Mouse (Mus musculus): ENCODE measurements around the gene Kdm6b. TPM values are rescaled to one million over a fixed set of nuclear protein-coding genes. Genes with fewer than 3 reads are reported as not detected.

Kdm6b gene
- polyA plus RNA-seq, 1 experiment from 2014 or later: 26.5 TPM

DNA sequence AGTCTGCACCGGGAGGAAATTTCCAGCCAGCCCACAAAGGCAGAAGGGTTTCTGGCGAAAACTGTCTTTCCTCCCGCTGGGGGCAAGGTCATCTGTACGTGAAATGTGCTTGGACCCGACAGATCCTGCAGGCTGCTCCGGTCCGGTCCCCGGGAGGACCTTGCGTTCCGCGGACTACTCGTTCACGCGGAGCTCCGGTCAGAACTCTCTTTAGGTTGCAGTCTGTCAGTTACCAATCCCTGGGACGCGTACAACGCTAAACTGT, 3.5 kb downstream of the Kdm6b start:
- peak overlapping the region; percentile 82 for H3K9ac ChIP-seq
- WGBS: under 1% methylated on average over 18 of the region's 18 CpGs
- peak overlapping the region; percentile 98 for H3K27ac ChIP-seq
- H3K4me1 ChIP-seq: peaks cover 42% of the 10 kb centered on the region
- no peak for ATAC-seq (ENCODE audit: insufficient read depth, low FRiP score, low read depth)
- H3K9me3 ChIP-seq: no peaks in the 10 kb centered on the region
- no peaks in the 10 kb centered on the region for H3K27me3 ChIP-seq (replicated peaks)
- peak overlapping the region; percentile 93 for H3K4me2 ChIP-seq
- peaks cover 28% of the 10 kb centered on the region for H3K36me3 ChIP-seq
- peak overlapping the region; percentile 68 for H3K4me3 ChIP-seq (replicated peaks)

DNA sequence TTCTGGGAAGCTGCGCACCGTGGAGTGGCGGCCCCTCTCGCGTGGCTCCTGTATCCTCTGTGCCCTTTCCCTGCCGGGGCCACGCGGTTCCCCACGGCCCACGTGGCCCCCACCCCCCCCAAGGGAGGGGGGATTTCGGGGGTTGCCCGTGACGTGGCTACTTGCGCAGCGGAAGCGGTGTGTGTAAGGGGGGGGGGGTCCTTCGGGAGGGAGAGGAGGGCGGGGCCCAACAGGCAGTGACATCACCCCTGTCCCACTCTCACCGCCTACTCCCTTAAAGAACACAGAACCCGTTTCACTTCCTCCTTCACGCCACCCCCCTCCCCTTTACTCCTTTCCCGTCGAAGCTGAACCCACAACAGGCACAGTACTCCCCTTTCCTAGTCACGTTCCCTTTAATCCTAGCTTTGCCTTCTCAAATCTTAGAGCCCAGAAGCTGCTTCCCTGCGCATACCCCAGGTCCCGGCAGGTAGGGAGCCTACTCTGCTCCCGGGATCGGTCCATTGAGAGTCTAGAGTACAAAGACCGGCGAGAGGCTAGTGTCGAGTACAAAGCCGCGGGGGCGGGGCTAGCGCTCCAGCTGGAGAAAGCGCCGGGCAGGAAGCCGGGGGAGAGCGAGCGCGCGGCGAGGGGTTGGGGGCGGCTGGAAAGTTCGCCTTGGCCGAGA, 4.0 kb downstream of the Kdm6b start:
- H3K27ac ChIP-seq: peak overlapping the region; percentile 98
- no peaks in the 10 kb centered on the region for H3K9me3 ChIP-seq
- WGBS: under 1% methylated on average over 44 of the region's 46 CpGs
- ATAC-seq (ENCODE audit: insufficient read depth, low FRiP score, low read depth): peak; percentile 57
- peak overlapping the region; percentile 68 for H3K4me3 ChIP-seq (replicated peaks)
- H3K4me1 ChIP-seq: peaks cover 37% of the 10 kb centered on the region
- H3K36me3 ChIP-seq: peaks cover 32% of the 10 kb centered on the region
- H3K27me3 ChIP-seq (replicated peaks): no peaks in the 10 kb centered on the region
- peak overlapping the region; percentile 82 for H3K9ac ChIP-seq
- H3K4me2 ChIP-seq: peak overlapping the region; percentile 93

DNA sequence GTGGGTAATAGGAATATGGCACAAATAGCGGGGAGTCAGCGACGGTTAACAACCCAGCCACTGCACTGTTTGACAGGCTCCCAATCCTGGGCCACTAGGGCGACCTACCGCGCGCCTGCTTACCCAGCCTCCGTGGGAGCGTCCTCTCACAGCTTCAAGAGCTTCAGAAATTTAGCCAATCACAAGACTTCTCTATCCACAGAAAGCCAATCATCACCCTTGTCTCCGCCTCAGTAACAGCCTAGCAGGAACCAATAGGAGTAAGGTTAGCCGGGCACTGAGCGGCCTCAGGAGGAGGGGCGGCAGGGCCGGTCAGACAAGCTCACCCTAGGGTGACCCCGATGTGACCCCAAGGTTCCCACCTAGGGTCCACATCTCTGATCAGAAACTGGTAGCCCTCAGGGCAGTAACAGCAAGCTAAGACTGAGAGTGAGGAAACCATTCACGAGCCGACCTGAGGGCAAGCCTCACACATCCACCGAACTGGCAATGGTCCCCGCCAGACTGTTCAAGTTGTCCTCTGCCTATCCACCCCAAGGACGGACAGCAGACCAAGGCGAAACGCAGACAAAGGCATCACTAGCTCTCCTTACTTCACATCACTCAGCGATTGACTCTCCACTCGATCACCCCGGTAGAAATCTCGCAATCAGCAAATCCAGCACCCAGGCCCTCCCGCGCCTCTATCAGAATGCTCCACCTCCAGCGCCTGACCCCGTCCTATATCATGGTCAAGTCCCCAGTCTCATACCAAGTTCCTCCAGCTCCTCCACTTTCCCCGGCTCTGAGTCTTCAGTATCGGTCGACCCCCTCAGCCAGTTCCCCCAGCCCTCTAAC, 4.7 kb downstream of the Kdm6b start:
- H3K27ac ChIP-seq: peak overlapping the region; percentile 98
- WGBS: under 1% methylated on average over 33 of the region's 33 CpGs
- peak; percentile 74 for ATAC-seq (ENCODE audit: insufficient read depth, low FRiP score, low read depth)
- peak overlapping the region; percentile 93 for H3K4me2 ChIP-seq
- peak overlapping the region; percentile 68 for H3K4me3 ChIP-seq (replicated peaks)
- peaks cover 30% of the 10 kb centered on the region for H3K4me1 ChIP-seq
- no peaks in the 10 kb centered on the region for H3K27me3 ChIP-seq (replicated peaks)
- H3K9ac ChIP-seq: peak overlapping the region; percentile 82
- H3K36me3 ChIP-seq: peaks cover 40% of the 10 kb centered on the region
- H3K9me3 ChIP-seq: no peaks in the 10 kb centered on the region

DNA sequence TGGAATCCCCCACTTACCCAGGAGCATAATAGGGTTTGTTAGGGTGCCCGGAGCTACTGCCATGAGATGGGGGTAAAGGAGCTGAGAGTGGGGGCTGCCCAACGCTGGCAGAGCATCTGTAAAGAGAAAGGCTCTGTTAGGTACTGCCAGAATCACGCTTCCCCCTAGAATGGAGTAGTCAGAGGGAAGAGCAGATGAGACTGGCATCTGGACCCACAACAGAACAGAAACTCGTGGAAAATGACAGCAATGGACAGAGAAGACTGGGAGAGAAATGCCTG, 5.8 kb downstream of the Kdm6b start:
- Histone ChIP-seq H3K27me3 (replicated peaks) (no peaks in the 10 kb centered on the region), H3K4me3 (replicated peaks) (no peak overlapping the region), H3K27ac (no peak overlapping the region), H3K36me3 (peaks cover 46% of the 10 kb centered on the region), H3K4me1 (peaks cover 19% of the 10 kb centered on the region), H3K9ac (no peak overlapping the region), H3K4me2 (peak overlapping the region; percentile 93; the same call in 1 of the 2 replicates), H3K9me3 (no peaks in the 10 kb centered on the region)
- WGBS: 77% methylated on average over 4 of the region's 4 CpGs
- ATAC-seq (ENCODE audit: insufficient read depth, low FRiP score, low read depth): no peak

DNA sequence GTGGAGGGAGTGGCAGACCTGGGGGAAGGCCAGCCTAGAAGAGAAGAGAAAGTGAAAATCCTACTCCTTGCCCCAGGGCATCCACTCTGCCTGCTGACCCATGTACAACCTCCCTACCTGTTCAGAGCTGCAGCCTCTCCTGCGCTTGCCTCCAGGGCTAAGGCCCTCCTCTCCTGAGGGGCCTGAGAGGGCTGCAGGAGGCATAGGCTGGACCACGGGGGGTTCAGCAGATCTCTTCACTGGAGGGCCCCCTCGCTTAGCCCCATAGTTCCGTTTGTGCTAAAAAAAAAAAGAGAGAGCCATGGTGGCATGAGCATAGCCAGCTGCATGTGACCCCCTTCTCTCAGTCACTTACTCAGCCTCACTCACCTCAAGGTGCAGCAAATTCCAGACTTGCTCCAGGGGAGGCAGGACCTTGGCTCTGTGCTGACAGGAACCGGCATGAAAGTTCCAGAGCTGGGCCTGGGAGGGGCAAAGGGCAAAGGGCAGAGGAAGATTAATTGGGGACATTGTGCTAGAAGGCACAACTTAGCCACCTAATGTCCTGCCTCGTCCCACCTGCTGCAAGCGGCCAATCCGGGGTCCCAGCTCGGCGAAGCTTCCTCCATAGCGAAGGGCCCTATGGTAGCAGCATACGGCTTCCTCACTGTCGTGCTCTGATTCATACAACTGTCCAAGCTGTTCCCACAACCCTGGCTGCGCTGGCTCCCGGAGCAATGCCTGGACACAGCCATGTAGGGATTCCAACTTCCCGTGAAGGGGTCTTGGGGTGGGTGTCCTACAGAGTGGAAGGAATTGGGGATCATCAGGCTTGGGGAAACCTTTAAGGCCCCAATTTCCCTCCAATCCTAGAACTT, 6.4 kb downstream of the Kdm6b start:
- no peak for ATAC-seq (ENCODE audit: insufficient read depth, low FRiP score, low read depth)
- H3K4me1 ChIP-seq: peaks cover 14% of the 10 kb centered on the region
- peaks cover 48% of the 10 kb centered on the region for H3K36me3 ChIP-seq
- H3K9me3 ChIP-seq: no peaks in the 10 kb centered on the region
- no peak overlapping the region for H3K4me2 ChIP-seq
- no peak overlapping the region for H3K27ac ChIP-seq
- 85% methylated on average over 16 of the region's 16 CpGs for WGBS
- no peaks in the 10 kb centered on the region for H3K27me3 ChIP-seq (replicated peaks)
- H3K9ac ChIP-seq: no peak overlapping the region
- H3K4me3 ChIP-seq (replicated peaks): no peak overlapping the region

DNA sequence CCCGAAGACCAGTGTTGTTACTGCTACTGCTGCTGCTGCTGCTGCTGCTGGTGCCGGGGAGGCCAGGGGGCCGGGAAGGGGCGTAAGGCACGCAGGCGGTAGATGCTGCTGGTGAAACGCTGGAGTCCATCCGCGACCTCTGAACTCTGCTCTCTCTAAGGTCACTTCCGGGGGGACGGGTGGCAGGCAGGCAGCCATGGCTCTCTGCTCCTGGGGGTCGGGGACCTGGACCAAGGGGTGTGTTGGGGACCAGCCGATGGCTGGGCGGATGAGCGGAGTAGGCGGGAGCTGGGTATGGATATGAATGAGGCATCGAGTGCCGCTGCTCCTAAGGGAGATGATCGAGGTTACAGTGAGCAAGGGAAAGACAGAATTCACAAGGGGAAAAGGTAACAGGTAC, 7.2 kb downstream of the Kdm6b start:
- no peak for ATAC-seq (ENCODE audit: insufficient read depth, low FRiP score, low read depth)
- no peak overlapping the region for H3K4me2 ChIP-seq
- WGBS: 86% methylated on average over 19 of the region's 19 CpGs
- no peaks in the 10 kb centered on the region for H3K9me3 ChIP-seq
- no peak overlapping the region for H3K9ac ChIP-seq
- H3K27me3 ChIP-seq (replicated peaks): no peaks in the 10 kb centered on the region
- no peak overlapping the region for H3K27ac ChIP-seq
- H3K4me1 ChIP-seq: peaks cover 14% of the 10 kb centered on the region
- H3K36me3 ChIP-seq: peaks cover 56% of the 10 kb centered on the region
- H3K4me3 ChIP-seq (replicated peaks): no peak overlapping the region

DNA sequence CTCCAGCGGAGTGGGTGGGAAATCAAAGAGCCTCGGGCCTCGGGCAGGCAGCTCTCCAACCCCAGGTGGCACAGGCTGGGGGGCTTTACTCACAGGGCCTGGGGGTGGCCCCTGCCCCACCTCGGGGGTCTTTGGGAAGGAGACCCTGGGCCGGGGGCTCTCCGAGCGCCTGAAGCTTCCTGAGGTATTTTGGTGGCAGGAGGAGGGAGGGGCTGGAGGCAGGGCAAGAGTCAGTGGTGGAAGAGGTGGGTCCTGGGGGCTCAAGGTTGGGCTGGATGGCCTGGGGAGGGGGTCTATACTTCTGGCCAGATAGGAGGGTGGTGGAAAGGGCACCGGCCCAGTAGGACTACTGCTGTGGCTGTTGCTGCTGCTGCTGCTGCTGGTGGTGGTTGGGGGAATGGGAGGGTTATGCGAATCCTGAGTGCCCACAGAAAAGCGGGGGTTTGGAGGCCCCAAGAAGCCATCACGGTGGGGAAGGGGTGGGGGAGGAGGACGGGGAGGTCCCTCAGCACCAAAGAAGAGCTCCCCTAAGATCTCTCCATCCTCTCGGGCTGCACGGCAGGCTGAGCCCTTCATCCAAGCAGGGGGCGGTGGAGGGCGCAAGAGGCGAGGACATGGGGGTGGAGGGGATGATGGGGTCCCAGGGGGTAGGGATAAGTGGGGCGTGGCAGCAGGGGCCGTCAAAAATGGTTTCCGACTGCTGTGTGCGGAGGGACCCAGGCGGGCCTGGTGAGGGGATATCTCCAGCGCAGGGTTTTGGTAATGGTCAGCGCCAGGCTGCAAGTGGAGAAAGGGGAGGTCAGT, 7.9 kb downstream of the Kdm6b start:
- WGBS: 89% methylated on average over 24 of the region's 24 CpGs
- no peaks in the 10 kb centered on the region for H3K9me3 ChIP-seq

DNA sequence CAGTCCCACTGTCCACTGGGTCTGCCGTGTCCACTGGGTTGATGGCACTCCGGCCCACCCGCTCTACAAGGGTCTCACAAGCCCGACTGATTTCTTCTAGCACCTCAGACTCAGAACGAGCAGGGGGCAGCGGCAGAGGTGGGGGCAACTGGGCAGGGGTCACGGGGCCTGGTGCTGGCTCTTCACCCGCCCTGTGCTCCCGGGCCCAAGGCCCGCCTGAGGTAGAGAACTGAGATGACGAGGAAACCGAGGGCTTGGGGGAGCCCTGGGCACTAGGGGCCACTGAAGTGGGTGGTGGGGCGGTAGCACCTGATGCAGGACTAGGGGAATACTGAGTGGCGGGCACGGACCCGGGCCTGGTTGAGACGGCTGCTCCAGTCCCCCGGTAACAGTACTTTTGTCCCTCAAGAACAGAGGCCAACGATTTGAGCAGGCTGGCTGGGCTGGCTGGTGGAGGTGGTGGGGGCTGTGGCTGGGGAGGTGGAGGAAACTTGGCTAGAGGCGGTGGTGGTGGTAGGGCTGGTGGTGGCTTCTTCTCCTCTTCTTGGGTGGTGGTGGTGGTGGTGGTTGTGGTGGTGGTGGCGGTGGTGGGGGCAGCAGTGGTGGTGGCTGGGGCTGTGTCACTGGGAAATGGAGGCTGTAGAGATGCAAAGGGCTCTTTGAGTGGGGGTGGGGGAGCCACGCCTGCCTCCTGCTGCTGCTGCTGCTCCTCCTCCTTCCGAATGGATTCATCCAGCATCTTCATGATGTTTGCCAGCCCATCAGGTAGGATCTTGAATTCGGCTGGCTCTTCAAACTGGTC, 8.7 kb downstream of the Kdm6b start:
- no peak overlapping the region for H3K4me3 ChIP-seq (replicated peaks)
- H3K27me3 ChIP-seq (replicated peaks): no peaks in the 10 kb centered on the region
- ATAC-seq (ENCODE audit: insufficient read depth, low FRiP score, low read depth): no peak
- WGBS: 91% methylated on average over 24 of the region's 24 CpGs
- H3K4me2 ChIP-seq: no peak overlapping the region
- no peak overlapping the region for H3K27ac ChIP-seq
- H3K9ac ChIP-seq: no peak overlapping the region
- H3K9me3 ChIP-seq: no peaks in the 10 kb centered on the region
- H3K36me3 ChIP-seq: peaks cover 69% of the 10 kb centered on the region
- peaks cover 23% of the 10 kb centered on the region for H3K4me1 ChIP-seq

More for the DNA sequence above, 7.9 kb downstream of the Kdm6b start:
- Histone ChIP-seq H3K36me3 (peaks cover 61% of the 10 kb centered on the region), H3K4me1 (peaks cover 15% of the 10 kb centered on the region), H3K27me3 (replicated peaks) (no peaks in the 10 kb centered on the region), H3K27ac (no peak overlapping the region), H3K9ac (no peak overlapping the region), H3K4me3 (replicated peaks) (no peak overlapping the region), H3K4me2 (no peak overlapping the region)
- ATAC-seq (ENCODE audit: insufficient read depth, low FRiP score, low read depth): no peak

DNA sequence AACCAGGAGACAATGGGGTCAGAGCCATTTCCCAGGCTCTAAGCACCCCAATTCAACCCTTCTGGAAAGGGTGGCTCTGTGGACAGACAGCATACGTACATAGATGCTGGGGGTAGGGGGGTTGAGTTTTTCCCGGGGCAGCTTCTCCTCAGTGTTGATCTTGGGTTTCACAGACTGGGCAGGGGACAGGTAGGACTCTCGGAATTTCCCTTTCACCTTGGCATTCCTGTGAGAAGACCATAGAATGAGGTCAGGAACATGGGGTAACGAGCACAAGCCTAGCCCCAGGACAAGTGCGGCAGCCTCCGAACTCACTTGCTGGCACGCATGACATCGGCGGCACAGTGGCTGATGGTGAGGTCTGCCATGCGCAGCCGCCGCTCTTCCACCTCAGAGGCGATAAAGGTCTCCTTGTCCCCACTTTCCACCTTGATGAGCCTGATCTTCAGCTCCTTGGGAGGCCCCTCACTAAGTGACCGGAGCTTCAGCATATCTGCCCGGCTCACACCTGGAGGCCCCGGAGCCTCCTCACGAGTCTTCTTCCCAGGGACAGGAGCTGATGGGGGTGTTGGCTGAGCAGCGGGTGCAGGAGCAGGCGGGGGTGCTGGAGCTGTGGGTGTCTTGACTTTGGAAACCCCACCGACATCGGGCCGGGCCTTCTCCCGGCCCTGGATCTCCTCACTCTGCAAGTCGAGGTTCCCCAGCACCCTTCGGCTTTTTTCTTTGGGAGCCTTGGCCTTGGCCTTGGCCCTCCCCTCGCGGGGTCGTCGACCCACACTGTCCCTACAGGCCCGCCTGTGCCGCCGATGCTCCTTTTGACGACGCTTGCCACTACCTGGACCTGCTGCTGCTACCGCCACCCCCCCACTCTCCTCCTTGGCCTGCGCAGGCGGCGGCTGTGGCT, 9.5 kb downstream of the Kdm6b start:
- no peak overlapping the region for H3K9ac ChIP-seq
- no peak overlapping the region for H3K4me2 ChIP-seq
- peaks cover 74% of the 10 kb centered on the region for H3K36me3 ChIP-seq
- no peak overlapping the region for H3K4me3 ChIP-seq (replicated peaks)
- no peaks in the 10 kb centered on the region for H3K27me3 ChIP-seq (replicated peaks)
- no peak for ATAC-seq (ENCODE audit: insufficient read depth, low FRiP score, low read depth)
- H3K27ac ChIP-seq: no peak overlapping the region
- H3K4me1 ChIP-seq: peaks cover 28% of the 10 kb centered on the region
- WGBS: 90% methylated on average over 36 of the region's 38 CpGs
- no peaks in the 10 kb centered on the region for H3K9me3 ChIP-seq

DNA sequence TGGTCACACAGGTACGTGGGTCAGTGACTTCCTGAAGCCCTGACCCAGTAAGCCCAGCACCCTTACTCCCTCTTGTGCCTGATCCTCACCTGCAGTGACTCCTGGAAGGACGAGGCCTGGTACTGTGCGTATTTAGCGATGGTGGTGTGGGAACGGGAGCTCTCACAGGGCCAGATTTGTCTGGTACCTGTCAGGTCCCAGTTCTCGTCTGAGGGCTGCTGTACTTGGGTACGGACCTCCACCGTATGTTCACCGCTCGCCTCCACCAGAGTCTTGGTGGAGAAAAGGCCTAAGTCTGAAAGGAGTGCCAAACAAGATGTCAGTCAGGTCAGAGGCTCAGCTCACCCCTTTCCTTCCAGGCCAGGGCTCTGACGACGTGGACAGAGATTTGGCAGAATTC, 11.5 kb downstream of the Kdm6b start:
- no peak overlapping the region for H3K27ac ChIP-seq
- WGBS: 82% methylated on average over 12 of the region's 12 CpGs
- no peaks in the 10 kb centered on the region for H3K27me3 ChIP-seq (replicated peaks)
- H3K36me3 ChIP-seq: peaks cover 64% of the 10 kb centered on the region
- peaks cover 37% of the 10 kb centered on the region for H3K4me1 ChIP-seq
- H3K9me3 ChIP-seq: no peaks in the 10 kb centered on the region
- H3K9ac ChIP-seq: no peak overlapping the region
- no peak overlapping the region for H3K4me3 ChIP-seq (replicated peaks)
- ATAC-seq (ENCODE audit: insufficient read depth, low FRiP score, low read depth): no peak
- H3K4me2 ChIP-seq: no peak overlapping the region

Data from stomach, embryonic 15.5 days (tissue).